Mouse (Mus musculus) activated CD4-positive, CD25-positive, alpha-beta regulatory T cell, adult 4 months (primary cell): ENCODE data around the gene Ccnb2. TPM values are rescaled to one million over a fixed set of nuclear protein-coding genes. Genes with fewer than 3 reads are reported as not detected.
A peak's percentile ranks its signal among the peaks of the same experiment; 100 is the strongest.
"Not testable (repeated sequence)": the region's sequence is repeated elsewhere in the genome, so short reads cannot be mapped to it uniquely, and the experiment has no call there.

Source experiments
- ATAC-seq: one replicate; pipeline ENCODE4 v1.8.0; 2017
- polyA plus RNA-seq, 2 experiments: library from polyadenylated mRNA; unstranded; fragments of 100-300 nt; shearing (Covaris generic); gene quantifications; one replicate each; pipeline ENCODE4 v1.2.1; 2017

The Ccnb2 gene
- polyA plus RNA-seq: 10 to 100 TPM; 58.6 to 77.7 TPM

- ATAC-seq: peak; percentile 100
These were observed at the start of gene Ccnb2 for GRCm38 (mm10) chr9:70421257-70422056. Gene Ccnb2 (minus strand): TSS chr9:70421547.

GRCm38 (mm10) chr9:70463091-70463490 is 41.7 kb upstream of the Ccnb2 start:
- ATAC-seq: not testable (repeated sequence)

- no peak for ATAC-seq
These were observed 31.0 kb upstream of the Ccnb2 start for GRCm38 (mm10) chr9:70452371-70452770.

- no peak for ATAC-seq
These were observed 27.7 kb upstream of the Ccnb2 start for GRCm38 (mm10) chr9:70449072-70449471.

- ATAC-seq: no peak
These were observed 18.6 kb upstream of the Ccnb2 start for GRCm38 (mm10) chr9:70439959-70440358.

- no peak for ATAC-seq
These were observed 1.3 kb upstream of the Ccnb2 start for GRCm38 (mm10) chr9:70422661-70423060.

GRCm38 (mm10) chr9:70416412-70416811 is 4.9 kb downstream of the Ccnb2 start:
- ATAC-seq: no peak

GRCm38 (mm10) chr9:70413038-70413437 is 8.3 kb downstream of the Ccnb2 start:
- no peak for ATAC-seq

GRCm38 (mm10) chr9:70410668-70411067 is 10.7 kb downstream of the Ccnb2 start:
- ATAC-seq: no peak

- ATAC-seq: no peak
These were observed 11.6 kb downstream of the Ccnb2 start for GRCm38 (mm10) chr9:70409743-70410142.

- no peak for ATAC-seq
These were observed 12.6 kb downstream of the Ccnb2 start for GRCm38 (mm10) chr9:70408791-70409190.

GRCm38 (mm10) chr9:70406596-70406995 is 14.8 kb downstream of the Ccnb2 start:
- no peak for ATAC-seq

- ATAC-seq: no peak
These were observed 19.3 kb downstream of the Ccnb2 start for GRCm38 (mm10) chr9:70401937-70402539.

GRCm38 (mm10) chr9:70396083-70396482 is 25.3 kb downstream of the Ccnb2 start:
- no peak for ATAC-seq

GRCm38 (mm10) chr9:70395617-70396016 is 25.7 kb downstream of the Ccnb2 start:
- ATAC-seq: no peak

GRCm38 (mm10) chr9:70392563-70392907 is 28.8 kb downstream of the Ccnb2 start:
- ATAC-seq: no peak

- no peak for ATAC-seq
These were observed 29.4 kb downstream of the Ccnb2 start for GRCm38 (mm10) chr9:70391660-70392562.

- no peak for ATAC-seq
These were observed 30.3 kb downstream of the Ccnb2 start for GRCm38 (mm10) chr9:70391042-70391441.

GRCm38 (mm10) chr9:70389548-70389947 is 31.8 kb downstream of the Ccnb2 start:
- no peak for ATAC-seq

GRCm38 (mm10) chr9:70387410-70388119 is 33.8 kb downstream of the Ccnb2 start:
- no peak for ATAC-seq

GRCm38 (mm10) chr9:70384958-70385728 is 36.2 kb downstream of the Ccnb2 start:
- ATAC-seq: no peak

- no peak for ATAC-seq
These were observed 36.9 kb downstream of the Ccnb2 start for GRCm38 (mm10) chr9:70384494-70384893.
